In the genomic region with DNA sequence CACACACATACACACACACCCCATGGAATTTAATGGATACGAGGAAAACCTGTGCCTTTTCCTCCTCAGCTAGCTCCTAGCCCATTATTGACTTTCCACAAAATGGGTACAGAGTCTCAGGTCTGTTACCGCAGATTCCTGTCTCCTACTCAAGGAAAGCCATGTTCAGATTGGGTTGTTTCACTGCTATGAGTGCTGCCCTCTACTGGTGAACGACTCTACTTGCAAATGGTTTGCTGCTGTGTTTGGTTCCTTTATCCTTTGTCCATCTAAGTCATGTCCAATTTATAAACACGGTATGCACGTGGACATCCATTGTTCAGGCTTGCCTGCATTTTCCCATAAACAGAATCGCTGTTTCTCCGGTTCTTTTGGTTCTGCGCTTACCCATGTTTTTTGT, we compare ENCODE assay signal across 9 mouse cellular contexts.
DNase-seq lines count a peak whose midpoint lies in the region; ATAC-seq and TF ChIP-seq lines count a peak whose summit lies in the region.
"Had no signal": no experiment of that assay in that cellular context is flagged by ENCODE, and none has a peak within 500 bp of the region (broad histone marks: within the 10 kb centered on the region; RNA-seq: fewer than 3 reads in every experiment).

No protein-coding gene starts in this region.

- no peak overlapping the region for H3K9ac ChIP-seq in kidney, postnatal 0 days (ENCODE audit: low read depth, low read length)
- no peak overlapping the region for H3K9ac ChIP-seq in intestine, embryonic 16.5 days (ENCODE audit: low read depth, low read length)
- H3K9ac ChIP-seq: heart, embryonic 13.5 days had no signal

- no peak overlapping the region for H3K4me3 ChIP-seq in kidney, postnatal 0 days (replicated peaks; ENCODE audit: low read depth, low read length)
- no peak overlapping the region for H3K4me3 ChIP-seq in E14TG2a.4 (replicated peaks; ENCODE audit: low read length)
- H3K4me3 ChIP-seq in cortical plate, adult 2 months (ENCODE audit: insufficient read depth, low read length), result no peak overlapping the region
- no peak overlapping the region for H3K4me3 ChIP-seq in intestine, embryonic 16.5 days (ENCODE audit: low read length)
- H3K4me3 ChIP-seq: heart, embryonic 13.5 days had no signal

- peak; percentile 77 for TF ChIP-seq CTCF in kidney, postnatal 0 days (IDR thresholded peaks at IDR 0.05; ENCODE audit: low read depth)
- peak; percentile 54 for TF ChIP-seq CTCF in E14TG2a.4 (conservative IDR thresholded peaks at IDR 0.05; ENCODE audit: low read length)
- peak; percentile 47 for TF ChIP-seq CTCF in cortical plate, adult 2 months (IDR thresholded peaks at IDR 0.05; ENCODE audit: extremely low read depth, insufficient read depth, low read length)

- no peaks in the 10 kb centered on the region for H3K36me3 ChIP-seq in kidney, postnatal 0 days (ENCODE audit: insufficient read depth, low read length)
- H3K36me3 ChIP-seq in E14TG2a.4 (ENCODE audit: insufficient read depth, low read length), result no peaks in the 10 kb centered on the region
- no peaks in the 10 kb centered on the region for H3K36me3 ChIP-seq in intestine, embryonic 16.5 days (ENCODE audit: control insufficient read depth, insufficient read depth, low read length)
- H3K36me3 ChIP-seq: heart, embryonic 13.5 days had no signal

- H3K4me1 ChIP-seq in kidney, postnatal 0 days (replicated peaks; ENCODE audit: insufficient read depth, low read length), result no peaks in the 10 kb centered on the region
- H3K4me1 ChIP-seq in E14TG2a.4 (replicated peaks; ENCODE audit: low read depth, low read length), result no peaks in the 10 kb centered on the region
- no peaks in the 10 kb centered on the region for H3K4me1 ChIP-seq in cortical plate, adult 2 months (ENCODE audit: control insufficient read depth, insufficient read depth, low read length)
- H3K4me1 ChIP-seq in intestine, embryonic 16.5 days (ENCODE audit: control insufficient read depth, insufficient read depth, low read length), result no peaks in the 10 kb centered on the region
- H3K4me1 ChIP-seq: heart, embryonic 13.5 days had no signal

- no peak for TF ChIP-seq POLR2A in cortical plate, adult 2 months (IDR thresholded peaks at IDR 0.05; ENCODE audit: extremely low read depth, insufficient read depth, low read length)

- peak; percentile 71 for DNase-seq in kidney, postnatal 0 days (ENCODE audit: low spot score)
- no peak for DNase-seq in kidney, adult 8-10 months
- DNase-seq in B cell, adult 2 months, result peak; percentile 38 to 46
- peak; percentile 33 for DNase-seq in lung, postnatal 36 days

- no peak for ATAC-seq in kidney, postnatal 0 days (replicated peaks; ENCODE audit: low FRiP score, low read depth)
- no peak for ATAC-seq in intestine, embryonic 16.5 days

- WGBS in kidney, postnatal 0 days, result 35% methylated on average over 8 of the region's 8 CpGs
- WGBS in intestine, embryonic 16.5 days, result 34% methylated on average over 8 of the region's 8 CpGs

- H3K9me3 ChIP-seq in kidney, postnatal 0 days (replicated peaks; ENCODE audit: low read length), result no peaks in the 10 kb centered on the region
- H3K9me3 ChIP-seq in E14TG2a.4 (ENCODE audit: low read length), result no peaks in the 10 kb centered on the region
- no peaks in the 10 kb centered on the region for H3K9me3 ChIP-seq in intestine, embryonic 16.5 days (ENCODE audit: control insufficient read depth, low read length)
- H3K9me3 ChIP-seq: heart, embryonic 13.5 days had no signal

- H3K27me3 ChIP-seq in kidney, postnatal 0 days (ENCODE audit: insufficient read depth, low read length), result no peaks in the 10 kb centered on the region
- no peaks in the 10 kb centered on the region for H3K27me3 ChIP-seq in E14TG2a.4 (ENCODE audit: insufficient read depth, low read length)
- H3K27me3 ChIP-seq in intestine, embryonic 16.5 days (replicated peaks; ENCODE audit: control insufficient read depth, insufficient read depth, low read length), result peaks cover 2% of the 10 kb centered on the region; the same call in 1 of the 2 replicates
- H3K27me3 ChIP-seq: heart, embryonic 13.5 days had no signal

- H3K4me2 ChIP-seq in kidney, postnatal 0 days (ENCODE audit: low read length), result no peak overlapping the region
- no peak overlapping the region for H3K4me2 ChIP-seq in intestine, embryonic 16.5 days (ENCODE audit: low read depth, low read length)
- H3K4me2 ChIP-seq: heart, embryonic 13.5 days had no signal

- no peak overlapping the region for H3K27ac ChIP-seq in kidney, postnatal 0 days
- H3K27ac ChIP-seq in cortical plate, adult 2 months (ENCODE audit: insufficient read depth, low read length), result no peak overlapping the region
- H3K27ac ChIP-seq in intestine, embryonic 16.5 days (ENCODE audit: low read length), result no peak overlapping the region
- H3K27ac ChIP-seq: heart, embryonic 13.5 days; macrophage had no signal

Comparison
In these comparisons a context has a peak if more than half of its experiments do, and no peak if none do; other contexts are left out.
1. DNase-seq: peak in kidney, postnatal 0 days (single experiment), B cell, adult 2 months (2 of 2) and lung, postnatal 36 days (single experiment); none in kidney, adult 8-10 months (0 of 2).
2. Peak in every context shown above with its lines, with median percentiles within 50 percentile points of each other: CTCF ChIP-seq.